Mouse (Mus musculus) lung, embryonic 15.5 days (tissue): ENCODE data around the gene Yrdc. TPM values are rescaled to one million over a fixed set of nuclear protein-coding genes. Genes with fewer than 3 reads are reported as not detected.

Experiments used
- ATAC-seq: fragments of 200-750 bp; cut with Nextera tagmentation; 2 replicates; pipeline ENCODE4 v1.8.0; 2017; ENCODE audit warnings: moderate number of reproducible peaks, borderline replicate concordance; ENCODE audit not compliant: low FRiP score, low TSS enrichment; ENCODE audit errors: extremely low read depth
- H3K27ac ChIP-seq: fragments of 300-500 bp; sonication (generic); 2 replicates; pipeline ENCODE4 v1.5.1; 2015; ENCODE audit warnings: moderate library complexity, mild to moderate bottlenecking, inconsistent platforms
- H3K27me3 ChIP-seq: fragments of 300-500 bp; sonication (generic); 2 replicates; pipeline ENCODE4 v1.6.1; 2015; ENCODE audit warnings: inconsistent platforms
- H3K36me3 ChIP-seq: fragments of 300-500 bp; sonication (generic); 2 replicates; pipeline ENCODE4 v1.6.1; 2015; ENCODE audit warnings: inconsistent platforms
- H3K4me1 ChIP-seq: fragments of 300-500 bp; sonication (generic); 2 replicates; pipeline ENCODE4 v1.6.1; 2015; ENCODE audit warnings: inconsistent platforms
- H3K4me2 ChIP-seq: fragments of 300-500 bp; sonication (generic); 2 replicates; pipeline ENCODE4 v1.6.1; 2015; ENCODE audit warnings: inconsistent platforms, mild to moderate bottlenecking, moderate library complexity
- H3K4me3 ChIP-seq: fragments of 300-500 bp; sonication (generic); 2 replicates; pipeline ENCODE4 v1.5.1; 2015; ENCODE audit warnings: mild to moderate bottlenecking, inconsistent platforms
- H3K9ac ChIP-seq: fragments of 300-500 bp; sonication (generic); 2 replicates; pipeline ENCODE4 v1.6.1; 2015; ENCODE audit warnings: inconsistent platforms
- H3K9me3 ChIP-seq: fragments of 300-500 bp; sonication (generic); 2 replicates; pipeline ENCODE4 v1.6.1; 2016; ENCODE audit warnings: inconsistent platforms
- WGBS: fragments of 180-500 bp; shearing (Covaris S2); methylation state at CpG from one replicate; pipeline ENCODE4 v1.1.7; 2015; 5-methylcytosine and 5-hydroxymethylcytosine counted together
- polyA plus RNA-seq: library from polyadenylated mRNA; unstranded; fragments of >200 nt; fragmentation: Nextera tagmentation; extraction: Ambion mirVana; gene quantifications from 2 replicates; pipeline ENCODE4 v1.2.1, GENCODE M21; 2015

Yrdc gene
- polyA plus RNA-seq, 1 experiment from 2014 or later = 40.5 TPM

DNA sequence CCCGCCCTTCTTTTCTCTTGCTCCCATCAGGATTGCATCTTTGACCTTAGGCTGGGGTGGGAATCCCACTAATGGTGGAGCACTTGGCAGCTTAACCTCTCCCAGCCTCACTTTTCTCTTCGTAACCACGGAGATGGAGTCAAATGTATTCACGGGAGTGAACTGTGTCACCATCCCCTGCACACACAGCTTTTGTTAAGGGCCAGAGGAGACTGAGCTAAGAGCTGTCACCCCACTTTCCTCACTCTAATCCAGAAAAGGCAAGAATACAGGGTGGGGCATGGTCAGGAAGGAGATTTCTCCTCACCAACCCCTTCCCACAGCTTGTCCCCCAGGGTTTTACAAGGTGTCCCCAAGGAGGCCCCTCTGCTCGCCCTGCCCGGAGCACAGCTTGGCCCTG lies 43.3 kb downstream of the Yrdc start:
- Histone ChIP-seq H3K9me3 (no peaks in the 10 kb centered on the region), H3K4me2 (no peak overlapping the region), H3K36me3 (no peaks in the 10 kb centered on the region), H3K27ac (no peak overlapping the region), H3K9ac (no peak overlapping the region), H3K4me1 (peaks cover 3% of the 10 kb centered on the region; the same call in 1 of the 2 replicates), H3K27me3 (peaks cover 60% of the 10 kb centered on the region), H3K4me3 (no peak overlapping the region)
- no peak for ATAC-seq
- 25% methylated on average over 6 of the region's 6 CpGs for WGBS

DNA sequence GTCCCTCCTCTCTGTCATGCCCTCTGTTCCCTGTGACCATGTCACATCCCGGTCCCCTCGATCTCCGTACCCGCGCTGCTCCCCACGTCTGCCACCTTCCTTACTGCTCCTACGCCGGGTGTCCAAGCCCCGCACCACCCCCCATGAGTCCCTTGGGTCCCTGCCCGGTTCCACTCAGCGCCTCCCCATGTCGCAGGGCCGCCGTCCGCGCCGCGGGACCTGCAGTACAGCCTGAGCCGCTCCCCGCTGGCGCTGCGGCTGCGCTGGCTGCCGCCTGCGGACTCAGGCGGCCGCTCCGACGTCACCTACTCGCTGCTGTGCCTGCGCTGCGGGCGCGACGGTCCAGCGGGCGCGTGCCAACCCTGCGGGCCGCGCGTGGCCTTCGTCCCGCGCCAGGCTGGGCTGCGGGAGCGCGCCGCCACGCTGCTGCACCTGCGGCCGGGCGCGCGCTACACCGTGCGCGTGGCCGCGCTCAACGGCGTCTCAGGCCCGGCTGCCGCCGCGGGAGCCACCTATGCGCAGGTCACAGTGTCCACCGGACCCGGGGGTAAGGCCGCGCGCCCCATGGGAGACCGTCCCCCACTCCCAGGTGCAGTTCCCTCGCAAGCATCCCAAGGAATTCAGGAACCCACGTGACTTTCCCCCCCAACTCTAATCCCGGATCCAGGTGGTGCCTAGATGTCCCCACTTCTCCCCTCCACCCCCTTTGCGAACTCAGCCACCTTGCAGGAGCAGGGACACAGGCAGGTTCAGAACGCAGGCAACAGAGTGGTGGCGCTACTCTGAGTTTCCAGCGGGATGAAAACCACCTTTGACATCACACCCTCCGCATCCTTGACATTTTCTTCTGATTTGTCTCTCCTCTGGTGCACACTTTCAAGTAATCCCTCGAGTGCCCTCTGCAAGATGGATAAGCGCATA lies 44.3 kb downstream of the Yrdc start:
- WGBS = 2% methylated on average over 83 of the region's 83 CpGs
- Histone ChIP-seq H3K9me3 (no peaks in the 10 kb centered on the region), H3K4me1 (peaks cover 3% of the 10 kb centered on the region; the same call in 1 of the 2 replicates), H3K4me3 (peak overlapping the region; percentile 33), H3K36me3 (no peaks in the 10 kb centered on the region), H3K27me3 (peaks cover 67% of the 10 kb centered on the region), H3K4me2 (peak overlapping the region; percentile 56), H3K9ac (no peak overlapping the region), H3K27ac (no peak overlapping the region)
- no peak for ATAC-seq

DNA sequence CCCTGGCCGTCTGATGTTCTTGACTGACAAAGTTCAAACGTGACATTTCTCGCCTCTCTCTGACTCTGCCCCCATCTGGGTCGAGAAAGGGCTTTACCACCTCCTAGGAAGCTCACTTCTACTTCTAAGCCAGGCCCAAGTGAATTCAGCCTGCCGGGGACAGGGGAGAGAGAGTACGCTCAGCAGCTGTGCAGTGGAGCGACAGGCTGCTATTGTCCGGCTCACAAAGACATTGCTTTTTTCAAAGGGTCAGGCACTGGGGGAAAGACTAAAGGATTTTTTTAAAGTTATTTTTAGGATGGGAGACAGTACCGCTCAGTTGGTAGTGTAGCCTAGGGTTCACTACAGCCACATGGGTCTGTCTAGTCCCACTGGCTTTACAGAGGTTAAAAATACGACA lies 47.9 kb downstream of the Yrdc start:
- Histone ChIP-seq H3K36me3 (no peaks in the 10 kb centered on the region), H3K9me3 (no peaks in the 10 kb centered on the region), H3K4me3 (no peak overlapping the region), H3K4me1 (peaks cover 3% of the 10 kb centered on the region; the same call in 1 of the 2 replicates), H3K4me2 (no peak overlapping the region), H3K9ac (no peak overlapping the region), H3K27me3 (peaks cover 45% of the 10 kb centered on the region), H3K27ac (no peak overlapping the region)
- no peak for ATAC-seq
- WGBS = 59% methylated on average over 10 of the region's 10 CpGs

GRCm38 (mm10) chr4:124899906-124900305 lies 49.4 kb downstream of the Yrdc start:
- H3K36me3 ChIP-seq = no peaks in the 10 kb centered on the region
- 40% methylated on average over 5 of the region's 5 CpGs for WGBS
- peaks cover 30% of the 10 kb centered on the region for H3K27me3 ChIP-seq
- no peak overlapping the region for H3K27ac ChIP-seq
- no peak overlapping the region for H3K4me2 ChIP-seq
- no peak for ATAC-seq
- H3K4me3 ChIP-seq = no peak overlapping the region
- no peaks in the 10 kb centered on the region for H3K9me3 ChIP-seq
- H3K4me1 ChIP-seq = 0 out of 2 replicates have a peak, but pooled peaks cover under 1% of the 10 kb centered on the region
- H3K9ac ChIP-seq = no peak overlapping the region

Other genes starting within 250 kb of the Yrdc start
- gene 3100002H09Rik, start 239.9 kb upstream of the Yrdc start, polyA plus RNA-seq = not detected in 2 replicates
- 0.06 and 0.14 TPM in 2 replicates for gene Pou3f1, start 193.9 kb upstream of the Yrdc start, polyA plus RNA-seq
- gene Utp11, start 157.1 kb upstream of the Yrdc start, polyA plus RNA-seq = 57.7 and 60.8 TPM in 2 replicates
- gene Fhl3, start 150.0 kb upstream of the Yrdc start, polyA plus RNA-seq = 5.3 and 9.3 TPM in 2 replicates
- 148 and 151 TPM in 2 replicates for gene Sf3a3, start 135.9 kb upstream of the Yrdc start, polyA plus RNA-seq
- 28.2 and 35.5 TPM in 2 replicates for gene Inpp5b, start 108.8 kb upstream of the Yrdc start, polyA plus RNA-seq
- gene Mtf1, start 48.6 kb upstream of the Yrdc start, polyA plus RNA-seq = 12.8 and 13.2 TPM in 2 replicates
- 58.2 and 59.0 TPM in 2 replicates for gene 1110065P20Rik, start 517 bp downstream of the Yrdc start, polyA plus RNA-seq
- 0.42 and 0.59 TPM in 2 replicates for gene Maneal, start 11.5 kb downstream of the Yrdc start, polyA plus RNA-seq
- not detected in 2 replicates for gene Epha10, start 30.2 kb downstream of the Yrdc start, polyA plus RNA-seq
- gene 9930104L06Rik, start 86.4 kb downstream of the Yrdc start, polyA plus RNA-seq = 11.9 and 13.1 TPM in 2 replicates
- gene Cdca8, start 88.6 kb downstream of the Yrdc start, polyA plus RNA-seq = 154 and 166 TPM in 2 replicates
- 7.4 and 9.5 TPM in 2 replicates for gene Rspo1, start 135.8 kb downstream of the Yrdc start, polyA plus RNA-seq
- 70.9 and 78.3 TPM in 2 replicates for gene Gnl2, start 165.9 kb downstream of the Yrdc start, polyA plus RNA-seq
- 1.7 and 2.0 TPM in 2 replicates for gene Dnali1, start 215.0 kb downstream of the Yrdc start, polyA plus RNA-seq
- 31.0 and 32.9 TPM in 2 replicates for gene Snip1, start 216.0 kb downstream of the Yrdc start, polyA plus RNA-seq
- 52.3 and 53.4 TPM in 2 replicates for gene Meaf6, start 234.5 kb downstream of the Yrdc start, polyA plus RNA-seq